Mouse (Mus musculus) CH12.LX (cell line): Measurements from ENCODE around the gene Gm28845.

ENCODE experiments used
- CHD1 ChIP-seq: IDR thresholded peaks from 2 replicates; pipeline ENCODE4 v1.6.1; 2012; ENCODE audit warnings: low read depth, low read length, improper control_type of control experiment, inconsistent platforms
- CHD2 ChIP-seq: IDR thresholded peaks from 2 replicates; pipeline ENCODE4 v1.6.1; 2011; ENCODE audit warnings: low read length, improper control_type of control experiment
- CTCF ChIP-seq, 2 experiments: IDR thresholded peaks in 1 of 2; conservative IDR thresholded peaks in 1 of 2; 2 replicates each; pipeline ENCODE4 v1.5.1; 2011 to 2012; ENCODE audit warnings: low read depth in 2 of 2, low read length in 2 of 2, improper control_type of control experiment in 1 of 2, inconsistent platforms in 1 of 2, mild to moderate bottlenecking in 1 of 2, moderate library complexity in 1 of 2
- ELF1 ChIP-seq: IDR thresholded peaks from 2 replicates; pipeline ENCODE4 v1.6.1; 2014; ENCODE audit warnings: low read depth, mild to moderate bottlenecking, inconsistent platforms, low read length, improper control_type of control experiment
- EP300 ChIP-seq: IDR thresholded peaks from 2 replicates; pipeline ENCODE4 v1.6.1; 2011; ENCODE audit warnings: low read length, improper control_type of control experiment
- GABPA ChIP-seq: IDR thresholded peaks from 2 replicates; pipeline ENCODE4 v1.6.1; 2012; ENCODE audit warnings: low read depth, low read length, improper control_type of control experiment, inconsistent platforms; ENCODE audit not compliant: insufficient replicate concordance
- HCFC1 ChIP-seq: IDR thresholded peaks from 2 replicates; pipeline ENCODE4 v1.6.1; 2012; ENCODE audit warnings: low read depth, mild to moderate bottlenecking, inconsistent platforms, low read length, improper control_type of control experiment
- IRF4 ChIP-seq: IDR thresholded peaks from 2 replicates; pipeline ENCODE4 v1.6.1; 2014; ENCODE audit warnings: low read depth, mild to moderate bottlenecking, inconsistent platforms, low read length, improper control_type of control experiment
- MAFK ChIP-seq: IDR thresholded peaks from 2 replicates; pipeline ENCODE4 v1.6.1; 2011; ENCODE audit warnings: low read length, improper control_type of control experiment; ENCODE audit not compliant: insufficient replicate concordance
- POLR2A ChIP-seq: IDR thresholded peaks from 2 replicates; pipeline ENCODE4 v1.6.1; 2011; ENCODE audit warnings: low read depth, mild to moderate bottlenecking, improper control_type of control experiment, low read length
- SIN3A ChIP-seq: IDR thresholded peaks from 2 replicates; pipeline ENCODE4 v1.6.1; 2012; ENCODE audit warnings: low read length, improper control_type of control experiment, inconsistent platforms
- USF2 ChIP-seq: conservative IDR thresholded peaks from 2 replicates; pipeline ENCODE4 v1.6.1; 2011; ENCODE audit warnings: low read depth, low read length, improper control_type of control experiment
- ZKSCAN1 ChIP-seq: IDR thresholded peaks from 2 replicates; pipeline ENCODE4 v1.6.1; 2012; ENCODE audit warnings: low read depth, inconsistent platforms, low read length, improper control_type of control experiment, borderline replicate concordance
- ZMIZ1 ChIP-seq: IDR thresholded peaks from 2 replicates; pipeline ENCODE4 v1.6.1; 2012; ENCODE audit warnings: low read depth, mild to moderate bottlenecking, inconsistent platforms, low read length, improper control_type of control experiment

GRCm38 (mm10) chr1:65073589-65073988 lies 45.8 kb downstream of the Gm28845 start, which contains the start of gene Crygc:
- TF ChIP-seq EP300 (no peak), SIN3A (no peak), IRF4 (no peak), ZMIZ1 (no peak), CTCF (conservative IDR thresholded peaks at IDR 0.05 in 1 of 2, IDR thresholded peaks at IDR 0.05 in 1 of 2; ENCODE audit: low read depth in 2 of 2, low read length in 2 of 2) (no peak), ZKSCAN1 (no peak), ELF1 (no peak), HCFC1 (no peak), CHD2 (no peak), POLR2A (no peak), USF2 (no peak), CHD1 (no peak), MAFK (no peak), GABPA (no peak)
